Mouse (Mus musculus): ENCODE results near the gene Rmi2.
"Not testable (repeated sequence)": the region's sequence is repeated elsewhere in the genome, so short reads cannot be mapped to it uniquely, and the experiment has no call there.

Rmi2 gene

DNA sequence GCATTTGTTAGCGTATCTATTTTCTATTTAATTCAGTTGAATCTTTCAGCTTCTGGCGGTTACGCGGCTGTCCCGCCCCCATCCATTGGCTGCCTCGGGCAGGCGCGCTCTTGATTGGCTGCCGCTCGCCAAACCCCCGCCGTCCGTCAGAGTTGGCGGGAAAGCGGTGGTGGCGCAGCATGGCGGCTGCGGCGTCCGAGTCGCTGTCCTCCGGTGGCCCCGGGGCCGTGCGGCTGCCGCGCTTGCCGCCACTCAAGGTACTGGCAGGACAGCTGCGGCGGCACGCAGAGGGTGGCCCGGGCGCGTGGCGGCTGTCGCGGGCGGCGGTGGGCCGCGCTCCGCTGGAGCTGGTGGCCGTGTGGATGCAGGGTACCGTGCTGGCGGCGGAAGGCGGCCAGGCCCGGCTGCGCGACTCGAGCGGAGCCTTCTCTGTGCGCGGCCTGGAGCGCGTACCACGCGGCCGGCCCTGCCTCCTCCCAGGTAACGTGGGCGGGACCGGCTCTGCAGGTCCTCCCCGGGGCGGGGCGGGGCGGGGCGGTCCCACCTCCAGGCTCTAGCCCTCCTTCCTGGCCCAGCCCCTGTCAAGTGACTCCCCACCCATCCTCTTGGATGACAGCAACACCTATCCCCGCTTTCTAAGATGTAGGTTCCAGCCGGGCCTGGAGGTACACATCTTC is at the start of gene Rmi2:
Rmi2 (plus strand) TSS at position 149 of the 677 bp plus-strand sequence.
- DNase-seq (ENCODE audit: low read depth, low spot score): peak; percentile 44

DNA sequence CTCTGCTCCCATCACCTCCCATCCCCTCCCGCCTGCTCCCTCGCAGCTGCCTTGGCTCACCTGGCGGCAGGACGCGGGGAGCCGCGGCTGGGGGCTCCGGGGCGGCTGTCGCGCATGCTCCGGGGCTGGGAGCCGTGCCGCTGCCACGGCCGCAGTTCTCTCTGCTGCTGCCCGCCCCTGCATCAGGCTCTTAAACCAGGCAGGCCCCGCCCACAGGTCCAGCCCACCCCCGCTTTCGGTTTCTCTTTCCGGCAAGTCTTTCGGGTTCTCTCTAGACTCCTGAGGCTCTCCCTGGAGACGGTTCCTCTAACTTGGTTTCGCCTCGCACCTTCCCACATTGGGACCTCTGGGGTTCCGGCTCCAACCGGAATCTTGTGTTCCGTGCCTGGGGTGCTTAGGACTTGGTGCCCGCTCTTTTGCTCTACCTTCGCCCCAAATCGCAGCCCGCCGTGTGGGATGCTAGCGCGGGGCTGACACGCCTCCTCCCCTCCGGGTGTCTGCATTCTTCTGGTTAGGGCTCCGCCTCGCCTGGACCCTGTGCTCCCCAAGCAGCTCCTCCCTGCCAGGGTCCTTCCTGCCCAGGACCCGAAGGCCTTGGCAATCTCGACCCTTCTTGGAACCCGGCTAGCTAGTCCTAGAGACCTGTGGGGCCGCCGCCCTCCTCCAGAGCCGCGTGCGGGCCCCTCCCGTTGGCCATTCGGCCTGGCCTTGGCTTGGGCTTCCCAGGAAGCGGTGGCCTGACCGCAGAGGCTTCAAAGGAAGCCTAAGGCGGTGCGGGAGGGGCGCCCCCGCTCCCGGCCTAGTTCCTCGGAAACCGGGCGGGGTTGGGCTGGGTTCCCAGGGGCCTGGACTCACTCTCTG is 49.3 kb upstream of the Rmi2 start, which contains the start of gene Socs1:
Socs1 (minus strand) TSS at position 166 of the 861 bp plus-strand sequence.
- peak; percentile 53 for DNase-seq (ENCODE audit: low read depth, low spot score)

DNA sequence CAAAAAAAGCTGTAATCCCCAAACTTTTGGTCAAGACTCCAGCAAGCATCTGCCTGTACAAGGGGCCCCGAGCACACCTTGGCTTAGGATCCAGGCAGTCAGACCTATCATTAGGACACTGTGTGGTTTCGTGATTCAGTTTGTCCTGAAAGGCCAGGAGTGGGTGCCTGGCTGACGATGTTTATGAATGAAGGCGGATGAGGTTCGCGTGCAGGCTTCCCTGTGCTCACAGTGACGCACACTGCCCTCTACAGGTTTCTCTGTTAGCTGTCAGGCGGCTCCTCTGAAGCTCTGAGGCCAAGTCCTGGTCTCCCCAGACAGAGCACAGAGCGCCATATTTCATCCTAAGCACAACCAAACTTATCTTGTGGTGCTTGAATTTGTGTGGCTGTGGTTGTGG is 48.6 kb upstream of the Rmi2 start:
- DNase-seq (ENCODE audit: low read depth, low spot score): peak; percentile 72

DNA sequence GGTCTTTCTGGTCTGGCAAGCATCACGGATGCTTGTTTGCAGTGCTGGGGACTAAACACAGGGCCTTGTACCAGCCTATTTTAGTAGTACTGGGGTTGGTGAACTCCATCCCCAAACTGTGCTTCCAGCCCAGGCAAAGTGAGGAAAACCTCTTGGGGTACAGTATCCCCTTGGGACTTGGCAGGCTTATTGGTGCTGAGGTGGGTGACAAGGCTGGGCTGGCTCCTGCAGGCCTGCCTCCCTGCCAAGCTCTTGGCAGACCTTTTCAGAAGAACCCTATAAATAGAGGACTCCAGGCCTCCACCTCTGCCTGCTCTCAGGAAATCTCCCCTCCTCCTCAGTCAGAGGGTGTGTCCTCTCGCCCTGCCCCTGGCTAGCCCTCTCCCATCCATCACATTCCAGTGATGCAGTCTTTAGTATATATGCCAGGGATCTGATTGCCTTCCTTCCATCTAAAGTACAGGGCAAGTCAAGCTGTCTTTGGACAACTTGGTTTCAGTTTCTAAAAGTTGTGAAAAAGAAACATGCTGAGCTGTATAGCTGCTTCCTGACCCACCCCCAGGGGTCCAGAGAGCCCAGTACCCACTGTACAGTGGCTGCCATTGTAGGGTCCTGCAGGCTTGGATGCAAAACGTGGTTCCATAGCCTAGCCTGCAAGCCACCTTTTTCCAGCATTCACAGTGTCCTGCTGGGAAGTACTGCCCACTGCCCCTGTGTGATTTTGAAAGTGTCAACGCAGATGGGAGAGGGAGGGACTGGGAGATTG is 47.9 kb upstream of the Rmi2 start:
- no peak for DNase-seq (ENCODE audit: low read depth, low spot score)

DNA sequence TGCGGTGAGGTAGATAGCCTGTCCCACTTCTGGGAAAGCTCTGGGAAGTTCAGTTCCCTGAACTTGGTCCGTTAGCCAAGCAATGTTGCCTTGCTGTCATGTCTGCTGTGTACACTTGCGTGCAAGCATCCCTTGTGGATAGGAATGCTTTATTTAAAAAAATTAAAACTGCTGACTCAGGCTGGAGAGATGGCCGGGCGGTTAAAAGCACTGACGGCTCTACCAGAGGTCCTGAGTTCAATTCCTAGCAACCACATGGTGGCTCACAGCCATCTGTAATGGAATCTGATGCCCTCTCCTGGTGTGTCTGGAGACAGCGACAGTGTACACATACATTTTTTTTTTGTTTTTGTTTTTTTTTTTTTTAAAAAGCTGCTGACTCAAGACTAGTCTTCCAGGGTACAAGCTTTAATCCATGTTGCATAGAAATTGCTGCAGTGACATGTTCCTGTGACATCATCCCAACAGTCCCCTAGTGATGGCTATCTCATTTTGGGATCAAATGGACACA is 47.3 kb upstream of the Rmi2 start:
- DNase-seq (ENCODE audit: low read depth, low spot score): no peak

DNA sequence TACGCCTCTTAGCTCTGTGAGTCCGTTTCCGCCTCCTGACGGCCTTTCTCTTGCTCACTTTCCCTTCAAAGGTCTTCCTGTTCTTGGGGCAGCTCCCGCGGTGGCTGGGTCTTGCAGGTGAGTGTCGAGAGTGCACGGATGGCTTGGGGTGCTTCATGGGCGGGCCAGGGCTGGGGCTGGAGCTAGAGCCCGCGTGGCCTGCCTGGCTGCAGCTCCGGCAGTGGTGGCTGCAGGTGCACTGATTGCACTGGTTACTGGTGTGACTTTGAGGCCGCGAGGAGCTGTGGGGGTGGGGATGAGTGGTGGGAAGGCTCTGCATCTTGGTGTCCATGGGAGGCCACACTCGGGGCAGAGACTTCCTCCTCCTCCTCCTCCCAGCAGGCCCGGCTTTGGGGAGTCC is 46.6 kb upstream of the Rmi2 start, which contains the start of gene Tnp2:
Tnp2 (minus strand) TSS at position 390 of the 400 bp plus-strand sequence.
- no peak for DNase-seq (ENCODE audit: low read depth, low spot score)

DNA sequence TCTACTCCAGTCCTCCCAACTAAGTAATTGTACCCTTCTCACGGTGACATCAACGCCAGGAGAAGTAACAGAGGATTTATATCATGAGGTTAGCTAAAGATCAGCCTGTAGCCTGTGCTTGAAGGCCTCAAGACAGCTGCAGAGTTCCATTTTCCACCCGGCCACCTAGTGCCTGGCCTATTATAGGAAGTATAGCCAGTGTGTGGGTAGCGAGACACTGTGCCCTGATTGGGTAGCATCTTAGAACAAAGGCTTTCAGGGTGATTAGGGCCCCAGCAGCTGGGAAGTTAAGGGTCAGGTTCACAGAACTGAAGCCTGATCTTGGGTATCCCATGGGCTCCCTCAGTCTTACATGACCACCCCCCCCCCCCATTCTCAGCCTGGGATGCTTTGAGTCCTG is 46.0 kb upstream of the Rmi2 start:
- no peak for DNase-seq (ENCODE audit: low read depth, low spot score)

DNA sequence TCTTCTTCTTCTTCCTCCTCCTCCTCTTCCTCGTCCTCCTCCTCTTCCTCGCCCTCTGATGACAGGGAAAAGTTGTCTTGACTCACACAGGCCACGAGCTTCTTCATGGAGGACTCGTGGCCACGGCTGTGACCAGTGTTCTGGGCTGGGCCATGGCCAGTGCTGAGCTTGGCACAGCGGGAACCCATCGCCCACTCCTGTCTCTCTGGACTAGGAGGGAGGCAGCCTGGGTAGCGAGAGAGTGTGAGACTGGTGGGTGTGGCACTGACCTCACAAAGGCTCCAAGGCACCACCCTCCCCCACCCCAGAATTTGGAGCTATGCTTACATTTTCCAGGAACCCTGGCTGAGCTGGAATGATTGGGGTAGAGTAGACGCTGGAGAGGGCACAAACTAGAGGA is 44.2 kb upstream of the Rmi2 start, which contains the start of gene Prm3:
Prm3 (minus strand) TSS at position 213 of the 400 bp plus-strand sequence.
- no peak for DNase-seq (ENCODE audit: low read depth, low spot score)

DNA sequence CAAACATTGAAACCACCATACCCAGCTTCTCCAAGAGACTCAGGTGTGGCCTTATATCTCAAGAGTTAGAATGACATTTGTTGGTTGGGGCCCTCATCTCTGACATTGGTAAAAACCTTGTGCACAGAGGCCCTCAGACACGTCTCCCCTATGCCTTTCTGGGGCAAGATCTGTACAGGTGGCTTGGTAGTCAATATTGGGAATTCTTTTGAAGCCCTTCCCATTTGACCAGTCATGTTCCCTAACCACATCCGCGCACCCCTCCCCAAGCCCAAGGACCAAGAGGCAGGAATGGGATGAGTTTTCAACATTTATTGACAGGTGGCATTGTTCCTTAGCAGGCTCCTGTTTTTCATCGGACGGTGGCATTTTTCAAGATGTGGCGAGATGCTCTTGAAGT is 38.8 kb upstream of the Rmi2 start, which contains the start of gene Prm2:
Prm2 (minus strand) TSS at position 101 of the 400 bp plus-strand sequence.
- DNase-seq (ENCODE audit: low read depth, low spot score): no peak

DNA sequence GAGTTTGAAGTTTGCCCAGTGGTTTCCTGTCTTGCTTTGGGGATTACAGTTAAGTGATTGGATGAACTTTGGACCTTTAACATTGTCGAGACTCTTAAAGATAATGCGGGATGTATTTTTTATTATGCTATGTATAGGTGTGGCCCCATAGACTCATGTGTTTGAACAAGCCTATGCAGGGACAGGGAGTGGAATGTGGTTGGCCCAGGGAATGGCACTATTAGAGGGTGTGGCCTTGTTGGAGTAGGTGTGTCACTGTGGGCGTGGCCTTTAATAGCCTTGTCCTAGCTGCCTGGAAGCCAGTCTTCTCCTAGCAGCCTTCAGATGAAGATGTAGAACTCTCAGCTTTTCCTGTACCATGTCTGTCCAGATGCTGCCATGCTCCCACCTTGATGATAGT is 32.4 kb upstream of the Rmi2 start:
- DNase-seq (ENCODE audit: low read depth, low spot score): not testable (repeated sequence)

DNA sequence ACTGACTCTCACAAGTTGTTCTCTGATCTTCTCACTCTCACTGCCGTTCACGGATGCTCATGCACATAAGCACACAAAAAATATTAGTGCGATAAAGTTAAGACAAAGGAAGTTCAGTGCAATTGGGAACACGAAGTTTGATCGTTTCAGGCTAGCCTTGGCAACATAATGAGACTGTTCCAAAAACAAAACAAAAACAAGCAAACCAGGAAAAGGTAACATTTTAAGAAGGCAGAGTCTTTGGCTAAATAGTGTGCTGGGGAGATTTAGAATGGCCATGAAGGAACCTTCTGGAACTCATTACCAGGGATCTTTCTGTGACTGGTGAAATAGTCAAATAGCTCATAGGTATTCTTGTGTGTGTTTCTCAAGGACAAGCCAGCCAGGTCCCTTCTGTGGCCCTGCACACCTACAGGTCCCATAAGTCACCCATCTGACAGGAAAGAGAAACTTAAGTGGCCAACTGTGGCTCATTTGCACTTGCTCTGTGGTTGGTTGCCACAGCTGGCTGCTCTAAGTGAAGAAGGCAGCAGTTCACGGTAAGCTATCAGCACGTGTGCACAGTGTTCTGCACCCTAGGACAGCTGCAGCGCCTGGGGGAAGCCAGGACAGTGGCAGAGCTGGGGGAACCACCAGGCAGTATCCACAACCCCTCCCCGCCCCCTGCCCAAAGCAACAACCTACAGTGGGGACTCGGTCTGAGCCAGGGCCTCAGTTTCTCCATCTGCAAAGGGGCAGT is 28.9 kb upstream of the Rmi2 start, which contains the start of gene Prm1:
Prm1 (minus strand) TSS at position 51 of the 739 bp plus-strand sequence.
- no peak for DNase-seq (ENCODE audit: low read depth, low spot score)

DNA sequence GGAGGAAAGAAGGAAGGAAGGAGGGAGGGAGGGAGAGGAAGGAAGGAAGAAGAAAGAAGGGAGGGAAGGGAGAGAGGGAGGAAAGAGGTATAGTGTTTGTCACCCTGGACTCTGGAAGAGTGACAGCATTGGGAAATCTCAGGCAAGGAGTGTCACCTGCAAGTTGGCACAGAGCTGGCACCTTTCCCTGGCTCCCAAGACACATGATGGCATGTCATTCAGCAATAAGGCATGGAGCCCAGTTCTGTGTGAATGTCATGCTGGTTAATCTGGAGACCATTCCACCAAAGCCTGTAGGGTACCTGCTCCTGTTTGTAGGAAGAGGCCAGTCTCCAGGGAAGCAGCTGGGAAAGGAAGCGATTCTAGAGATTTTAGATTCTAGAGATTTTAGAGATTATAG is 24.5 kb upstream of the Rmi2 start:
- no peak for DNase-seq (ENCODE audit: low read depth, low spot score)

DNA sequence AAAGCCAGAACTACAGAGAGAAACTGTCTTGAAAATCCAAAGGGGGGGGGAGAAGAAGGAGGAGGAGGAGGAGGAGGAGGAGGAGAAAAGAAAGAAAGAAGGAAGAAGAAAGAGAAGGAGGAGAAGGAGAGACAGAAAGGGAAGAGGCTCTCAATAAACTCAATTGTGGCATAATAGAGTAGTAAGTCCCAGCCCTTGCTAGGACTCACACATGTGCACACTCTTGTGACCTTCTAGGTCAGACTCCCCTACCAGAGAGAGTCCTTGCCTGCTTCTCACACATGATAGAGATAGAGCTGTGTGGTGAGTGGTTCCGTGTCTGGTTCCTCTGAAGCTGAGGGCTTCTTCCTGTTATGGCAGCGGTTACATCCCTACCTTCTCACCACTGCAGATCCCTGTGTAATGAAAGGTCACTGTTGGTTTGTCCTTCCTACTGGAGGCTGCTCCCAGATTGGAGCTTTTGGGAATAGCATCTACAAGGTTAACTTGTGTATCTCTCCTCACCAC is 21.9 kb upstream of the Rmi2 start, which contains the start of gene Gm11172:
Gm11172 (plus strand) TSS at position 51 of the 507 bp plus-strand sequence.
- DNase-seq (ENCODE audit: low read depth, low spot score): no peak

DNA sequence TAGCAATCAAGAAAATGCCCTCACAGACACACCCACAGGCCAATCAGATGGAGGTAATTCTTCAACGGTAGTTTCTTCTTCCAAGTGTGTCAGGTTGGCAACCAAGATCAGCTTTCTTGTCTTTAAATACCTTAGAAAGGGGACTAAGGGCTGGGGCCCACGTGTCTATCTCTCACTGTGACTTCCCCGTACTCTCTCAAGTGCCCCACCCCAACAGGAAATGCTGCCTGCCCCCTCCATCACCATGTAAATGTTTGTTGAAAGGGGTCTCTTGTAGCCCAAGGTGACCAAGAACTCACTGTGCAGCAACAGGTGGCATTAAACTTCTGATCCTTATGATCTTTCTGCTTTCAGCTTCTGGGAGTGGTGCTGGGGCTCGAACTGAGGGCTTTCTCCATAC is 21.1 kb upstream of the Rmi2 start:
- no peak for DNase-seq (ENCODE audit: low read depth, low spot score)

DNA sequence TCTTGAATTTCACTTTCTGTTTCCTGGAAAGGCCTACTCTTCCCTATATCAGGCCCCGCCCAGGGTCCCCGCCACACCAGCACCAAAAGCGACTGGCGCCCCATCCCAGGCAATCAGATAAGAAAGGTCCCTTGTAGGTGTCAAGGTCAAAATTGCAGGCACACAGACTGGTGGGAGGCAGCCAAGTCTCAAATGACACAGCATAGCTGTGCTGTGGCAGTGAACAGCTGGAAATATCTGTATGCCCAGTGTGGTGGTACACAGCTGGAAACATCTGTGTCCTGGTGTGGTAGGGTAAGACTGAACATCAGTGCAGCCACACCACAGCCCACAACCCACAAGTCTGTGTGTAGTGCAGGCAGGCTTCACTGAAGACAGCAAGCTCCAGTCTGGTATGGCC is 20.0 kb upstream of the Rmi2 start:
- DNase-seq (ENCODE audit: low read depth, low spot score): no peak

DNA sequence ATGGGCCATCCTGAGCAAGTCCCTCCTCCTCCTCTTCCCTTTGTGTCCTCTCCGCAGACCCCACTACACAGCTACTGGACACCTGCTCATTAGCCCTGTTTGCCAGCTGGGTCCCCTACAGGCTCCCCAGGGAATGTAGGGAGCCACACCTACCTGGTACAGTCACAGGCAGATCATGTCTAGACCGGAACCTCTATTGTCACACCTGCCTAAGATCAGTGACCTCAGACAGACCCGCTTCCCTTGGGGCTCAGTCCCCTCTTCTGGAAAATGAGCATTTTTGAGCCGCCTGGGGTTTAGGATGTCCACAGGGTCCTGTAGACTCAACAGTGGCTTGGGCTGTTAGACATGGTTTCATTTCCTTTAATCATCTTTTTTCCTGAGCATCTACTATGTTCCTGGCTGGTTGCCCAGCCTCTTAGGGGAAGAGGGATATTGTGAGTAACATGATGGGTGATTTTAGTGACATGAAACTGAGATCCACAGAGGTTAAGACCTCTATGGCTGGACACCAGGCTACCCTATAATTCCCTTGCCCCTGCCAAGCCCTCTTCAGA is 16.2 kb upstream of the Rmi2 start:
- no peak for DNase-seq (ENCODE audit: low read depth, low spot score)

DNA sequence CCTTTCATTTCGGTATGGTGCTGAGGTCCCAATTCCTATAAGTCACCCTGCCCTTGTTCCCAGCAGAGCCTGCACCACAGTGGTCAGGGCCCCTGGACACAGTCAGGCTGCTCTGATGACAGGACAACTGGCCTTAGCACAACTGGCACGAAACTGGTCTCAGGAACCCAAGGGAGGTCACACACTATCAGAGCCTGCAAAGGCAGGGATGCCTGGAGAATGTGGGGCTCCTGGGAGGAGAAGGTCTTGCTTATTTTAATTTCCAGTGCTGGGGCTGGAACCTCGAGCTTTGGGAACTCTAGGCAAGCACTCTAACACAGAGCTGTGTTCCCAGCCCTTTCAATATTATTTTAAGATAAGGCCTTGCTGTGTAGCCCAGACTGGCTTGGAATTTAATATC is 14.9 kb upstream of the Rmi2 start:
- no peak for DNase-seq (ENCODE audit: low read depth, low spot score)

DNA sequence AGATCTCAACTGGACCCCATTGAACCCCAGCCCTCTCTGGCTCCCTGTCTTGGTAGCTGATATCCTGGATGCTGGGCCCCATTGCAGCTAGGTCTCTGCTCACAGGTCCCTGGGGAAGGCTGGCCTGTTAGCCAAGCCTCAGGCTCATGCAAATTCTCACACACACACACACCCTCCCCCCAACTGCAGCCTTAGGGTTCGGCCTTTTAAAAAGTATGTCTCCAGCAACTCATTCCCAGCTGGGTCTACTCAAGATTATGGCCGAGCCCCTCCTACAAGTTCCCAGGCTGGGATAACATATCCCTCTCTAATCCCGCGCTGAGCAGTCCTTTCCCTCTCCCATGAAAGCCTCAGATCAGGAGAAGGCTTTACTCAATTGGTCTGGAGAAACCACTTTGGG is 13.5 kb upstream of the Rmi2 start:
- DNase-seq (ENCODE audit: low read depth, low spot score): no peak

DNA sequence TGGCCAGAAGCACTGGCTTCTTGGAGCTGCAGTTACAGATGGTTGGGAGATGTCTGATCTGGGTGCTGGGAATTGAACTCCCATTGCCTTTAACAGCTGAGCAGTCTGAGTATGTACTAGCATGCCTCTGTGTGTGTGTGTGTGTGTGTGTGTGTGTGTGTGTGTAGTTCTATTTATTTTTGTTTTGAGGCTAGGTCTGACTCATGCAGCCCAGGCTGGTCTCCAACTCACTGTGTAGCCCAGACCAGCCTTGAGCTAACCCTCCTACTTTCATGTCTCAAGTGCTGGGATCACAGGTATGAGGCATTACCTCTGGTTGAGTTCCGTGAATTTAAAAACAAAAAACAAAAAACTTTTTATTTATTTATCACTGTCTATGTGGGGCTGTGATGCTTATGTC is 10.3 kb upstream of the Rmi2 start:
- no peak for DNase-seq (ENCODE audit: low read depth, low spot score)

DNA sequence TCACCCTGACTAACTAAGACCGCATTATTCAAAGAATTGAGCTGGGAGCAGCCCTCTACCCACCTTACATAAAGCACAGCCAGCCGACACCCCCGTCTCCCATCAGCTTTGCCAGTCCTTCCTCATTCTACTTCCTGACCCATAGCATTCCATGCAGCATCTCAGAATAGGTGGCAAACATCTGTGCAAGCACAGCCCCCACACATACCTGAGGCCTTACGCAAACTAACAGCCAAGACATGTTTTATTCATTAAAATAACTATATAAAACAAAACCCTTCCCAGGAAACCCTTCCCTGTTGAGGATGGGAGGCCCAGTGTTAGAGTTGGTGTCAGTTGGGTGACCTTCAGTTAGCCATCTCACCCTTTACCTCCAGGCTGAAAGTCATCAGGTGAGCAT is 9.0 kb upstream of the Rmi2 start:
- no peak for DNase-seq (ENCODE audit: low read depth, low spot score)

Data from retina, adult 2 months (tissue).